Mouse (Mus musculus) stomach, postnatal 0 days (tissue): ENCODE data around the gene Gm15737. TPM values are rescaled to one million over a fixed set of nuclear protein-coding genes. Genes with fewer than 3 reads are reported as not detected.

ENCODE experiments used
- ATAC-seq: fragments of 200-750 bp; cut with Nextera tagmentation; 2 replicates; pipeline ENCODE4 v1.8.0; 2017; ENCODE audit not compliant: low FRiP score, low TSS enrichment
- DNase-seq: peaks from one replicate; pipeline ENCODE4 v3.0.0-alpha.2; 2016; ENCODE audit warnings: low spot score
- H3K27ac ChIP-seq: fragments of 300-500 bp; sonication (generic); replicated peaks from 2 replicates; pipeline ENCODE4 v1.5.1; 2014; ENCODE audit warnings: mild to moderate bottlenecking, control low read depth
- H3K27me3 ChIP-seq: fragments of 300-500 bp; sonication (generic); 2 replicates; pipeline ENCODE4 v1.6.1; 2014; ENCODE audit warnings: low read length; ENCODE audit not compliant: control insufficient read depth, insufficient read depth
- H3K36me3 ChIP-seq: fragments of 300-500 bp; sonication (generic); 2 replicates; pipeline ENCODE4 v1.6.1; 2014; ENCODE audit warnings: low read length, mixed read lengths; ENCODE audit not compliant: control insufficient read depth, insufficient read depth
- H3K4me1 ChIP-seq: fragments of 300-500 bp; sonication (generic); replicated peaks from 2 replicates; pipeline ENCODE4 v1.6.1; 2014; ENCODE audit warnings: antibody characterized with exemption; ENCODE audit not compliant: control insufficient read depth, insufficient read depth
- H3K4me2 ChIP-seq: fragments of 300-500 bp; sonication (generic); replicated peaks from 2 replicates; pipeline ENCODE4 v1.6.1; 2014; ENCODE audit warnings: low read depth, mild to moderate bottlenecking, control low read depth, moderate library complexity
- H3K4me3 ChIP-seq: fragments of 300-500 bp; sonication (generic); 2 replicates; pipeline ENCODE4 v1.5.1; 2014; ENCODE audit warnings: low read depth, low read length, control low read depth
- H3K9ac ChIP-seq: fragments of 300-500 bp; sonication (generic); 2 replicates; pipeline ENCODE4 v1.6.1; 2014; ENCODE audit warnings: mild to moderate bottlenecking, low read length, control low read depth, mixed read lengths
- H3K9me3 ChIP-seq: fragments of 300-500 bp; sonication (generic); 2 replicates; pipeline ENCODE4 v1.6.1; 2016; ENCODE audit warnings: low read length; ENCODE audit not compliant: control insufficient read depth
- CTCF ChIP-seq: IDR thresholded peaks from 2 replicates; pipeline ENCODE4 v1.5.1; 2016; ENCODE audit warnings: antibody characterized with exemption, low read depth, mild to moderate bottlenecking, moderate library complexity
- EP300 ChIP-seq: optimal IDR thresholded peaks from 2 replicates; pipeline ENCODE3; 2016; ENCODE audit warnings: antibody characterized with exemption
- WGBS: fragments of 180-500 bp; shearing (Covaris S2); extraction: QIAGEN DNeasy Blood & Tissue Kit; methylation state at CpG from one replicate; pipeline ENCODE4 v1.1.7; 2014; 5-methylcytosine and 5-hydroxymethylcytosine counted together
- polyA plus RNA-seq: library from polyadenylated mRNA; unstranded; fragments of >200 nt; fragmentation: Nextera tagmentation; extraction: Ambion mirVana; gene quantifications from 2 replicates; pipeline ENCODE4 v1.2.1, GENCODE M21; 2015

The Gm15737 gene
- polyA plus RNA-seq, 1 experiment from 2014 or later = 0.02 TPM

- H3K36me3 ChIP-seq = no peaks in the 10 kb centered on the region
These were observed 19.9 kb upstream of the Gm15737 start for GRCm38 (mm10) chr6:92849208-92849607.

GRCm38 (mm10) chr6:92850250-92850649 lies 18.9 kb upstream of the Gm15737 start:
- H3K4me2 ChIP-seq = no peak overlapping the region
- peak; percentile 81 for ATAC-seq
- no peak overlapping the region for H3K4me3 ChIP-seq
- no peaks in the 10 kb centered on the region for H3K4me1 ChIP-seq
- H3K9me3 ChIP-seq = no peaks in the 10 kb centered on the region
- H3K36me3 ChIP-seq = no peaks in the 10 kb centered on the region
- H3K27me3 ChIP-seq = no peaks in the 10 kb centered on the region
- TF ChIP-seq EP300 (no peak), CTCF (no peak)
- WGBS = 27% methylated on average over 5 of the region's 5 CpGs
- peak overlapping the region; percentile 65 for H3K27ac ChIP-seq
- DNase-seq = peak; percentile 40
- no peak overlapping the region for H3K9ac ChIP-seq

More at GRCm38 (mm10) chr6:92849208-92849607, 19.9 kb upstream of the Gm15737 start:
- H3K4me1 ChIP-seq = no peaks in the 10 kb centered on the region
- H3K27me3 ChIP-seq = no peaks in the 10 kb centered on the region
- TF ChIP-seq CTCF = no peak
- no peak for TF ChIP-seq EP300
- H3K9me3 ChIP-seq = no peaks in the 10 kb centered on the region
- 87% methylated on average over 9 of the region's 9 CpGs for WGBS
- no peak overlapping the region for H3K27ac ChIP-seq
- no peak overlapping the region for H3K4me3 ChIP-seq
- ATAC-seq = no peak
- DNase-seq = no peak
- no peak overlapping the region for H3K9ac ChIP-seq
- H3K4me2 ChIP-seq = no peak overlapping the region

GRCm38 (mm10) chr6:92854873-92855272 lies 14.3 kb upstream of the Gm15737 start:
- TF ChIP-seq EP300 = no peak
- TF ChIP-seq CTCF = no peak
- Histone ChIP-seq H3K27ac (no peak overlapping the region), H3K9me3 (no peaks in the 10 kb centered on the region), H3K4me2 (no peak overlapping the region), H3K27me3 (no peaks in the 10 kb centered on the region), H3K4me1 (no peaks in the 10 kb centered on the region), H3K36me3 (no peaks in the 10 kb centered on the region), H3K4me3 (no peak overlapping the region), H3K9ac (no peak overlapping the region)
- WGBS = 69% methylated on average over 4 of the region's 4 CpGs
- no peak for ATAC-seq
- no peak for DNase-seq

GRCm38 (mm10) chr6:92857761-92858160 lies 11.4 kb upstream of the Gm15737 start:
- ATAC-seq = no peak
- Histone ChIP-seq H3K4me2 (no peak overlapping the region), H3K9ac (no peak overlapping the region), H3K36me3 (no peaks in the 10 kb centered on the region), H3K4me1 (no peaks in the 10 kb centered on the region), H3K4me3 (no peak overlapping the region), H3K27me3 (no peaks in the 10 kb centered on the region), H3K9me3 (no peaks in the 10 kb centered on the region), H3K27ac (no peak overlapping the region)
- WGBS = 92% methylated on average over 13 of the region's 13 CpGs
- TF ChIP-seq EP300 (no peak), CTCF (no peak)
- DNase-seq = no peak

- Histone ChIP-seq H3K4me3 (no peak overlapping the region), H3K4me1 (no peaks in the 10 kb centered on the region), H3K27ac (no peak overlapping the region), H3K4me2 (no peak overlapping the region), H3K9ac (no peak overlapping the region), H3K27me3 (no peaks in the 10 kb centered on the region), H3K9me3 (no peaks in the 10 kb centered on the region), H3K36me3 (no peaks in the 10 kb centered on the region)
- WGBS = 79% methylated on average over 12 of the region's 12 CpGs
- DNase-seq (no peak), ATAC-seq (no peak)
- TF ChIP-seq CTCF = no peak
- TF ChIP-seq EP300 = no peak
These were observed 10.2 kb upstream of the Gm15737 start for GRCm38 (mm10) chr6:92858721-92859510.

GRCm38 (mm10) chr6:92860285-92860912 lies 8.8 kb upstream of the Gm15737 start:
- H3K4me1 ChIP-seq = no peaks in the 10 kb centered on the region
- H3K4me2 ChIP-seq = no peak overlapping the region
- H3K9ac ChIP-seq = no peak overlapping the region
- no peak for TF ChIP-seq CTCF
- TF ChIP-seq EP300 = no peak
- no peaks in the 10 kb centered on the region for H3K9me3 ChIP-seq
- no peak overlapping the region for H3K4me3 ChIP-seq
- no peak for DNase-seq
- no peak for ATAC-seq
- WGBS = 42% methylated on average over 5 of the region's 5 CpGs
- no peak overlapping the region for H3K27ac ChIP-seq
- H3K36me3 ChIP-seq = no peaks in the 10 kb centered on the region
- H3K27me3 ChIP-seq = no peaks in the 10 kb centered on the region
